Mouse (Mus musculus): ENCODE data around the gene Plppr3.

DNA sequence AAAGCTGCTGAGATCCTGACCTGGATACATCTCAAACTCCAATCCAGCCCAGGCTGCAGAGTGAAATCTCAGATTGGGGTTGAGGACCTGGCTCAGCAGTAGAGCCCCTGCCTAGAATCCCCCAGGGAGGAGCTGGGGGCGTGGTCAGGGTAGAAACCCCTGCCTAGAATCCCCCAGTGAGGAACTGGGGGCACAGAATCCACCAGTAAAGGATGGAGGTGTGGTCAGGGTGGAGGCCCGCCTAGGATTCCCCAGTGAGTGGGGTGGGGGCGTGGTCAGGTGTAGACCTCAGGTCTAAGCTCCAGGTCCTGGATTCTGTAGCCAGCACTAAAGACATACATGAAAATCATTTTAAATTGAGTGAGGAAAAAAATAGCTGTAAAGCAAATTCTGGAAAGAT lies 1.6 kb downstream of the Plppr3 start:
- TF ChIP-seq MYOG (IDR thresholded peaks at IDR 0.05; ENCODE audit: control insufficient read depth in 1 of 3, insufficient read depth in 1 of 3, insufficient read length in 2 of 3, low read depth in 2 of 3) (no peak), USF1 (IDR thresholded peaks at IDR 0.05; ENCODE audit: low read depth) (no peak)

All from myocyte (in vitro differentiated cells).